ENCODE assay signal across 8 mouse cellular contexts in genomic region chr17:34116736-34117370, GRCm38 (mm10). TPM values are rescaled to one million over a fixed set of nuclear protein-coding genes. Genes with fewer than 3 reads are reported as not detected.
A peak's percentile ranks its signal among the peaks of the same experiment; 100 is the strongest.
DNase-seq lines count a peak whose midpoint lies in the region; ATAC-seq and TF ChIP-seq lines count a peak whose summit lies in the region.

No protein-coding gene starts in this region.

- peak overlapping the region; percentile 81 for H3K4me3 ChIP-seq in lung, embryonic 16.5 days (ENCODE audit: low read length)
- peak overlapping the region; percentile 99 for H3K4me3 ChIP-seq in cortical plate, adult 2 months (ENCODE audit: insufficient read depth, low read length)
- peak overlapping the region; percentile 88 for H3K4me3 ChIP-seq in hindbrain, embryonic 14.5 days (replicated peaks; ENCODE audit: low read length)
- peak overlapping the region; percentile 88 for H3K4me3 ChIP-seq in midbrain, embryonic 16.5 days (ENCODE audit: low read depth, low read length)

- no peaks in the 10 kb centered on the region for H3K9me3 ChIP-seq in lung, embryonic 16.5 days (ENCODE audit: control insufficient read depth, low read length)
- H3K9me3 ChIP-seq in hindbrain, embryonic 14.5 days (ENCODE audit: control insufficient read depth, low read length) = no peaks in the 10 kb centered on the region
- H3K9me3 ChIP-seq in midbrain, embryonic 16.5 days (replicated peaks; ENCODE audit: control insufficient read depth, low read length, poor library complexity, severe bottlenecking) = no peaks in the 10 kb centered on the region

- peaks cover 12% of the 10 kb centered on the region for H3K4me1 ChIP-seq in lung, embryonic 16.5 days (replicated peaks; ENCODE audit: control insufficient read depth, insufficient read depth, low read length)
- no peaks in the 10 kb centered on the region; the same call in 1 of the 2 replicates for H3K4me1 ChIP-seq in cortical plate, adult 2 months (ENCODE audit: control insufficient read depth, insufficient read depth, low read length)
- peaks cover 13% of the 10 kb centered on the region for H3K4me1 ChIP-seq in hindbrain, embryonic 14.5 days (replicated peaks; ENCODE audit: control insufficient read depth, insufficient read depth, low read length)
- peaks cover 18% of the 10 kb centered on the region for H3K4me1 ChIP-seq in midbrain, embryonic 16.5 days (ENCODE audit: control insufficient read depth, insufficient read depth, low read length)

- TF ChIP-seq POLR2A in cortical plate, adult 2 months (IDR thresholded peaks at IDR 0.05; ENCODE audit: extremely low read depth, insufficient read depth, low read length) = no peak

- H3K4me2 ChIP-seq in lung, embryonic 16.5 days (ENCODE audit: low read depth, low read length) = peak overlapping the region; percentile 95
- H3K4me2 ChIP-seq in hindbrain, embryonic 14.5 days (replicated peaks) = peak overlapping the region; percentile 94
- peak overlapping the region; percentile 84 for H3K4me2 ChIP-seq in midbrain, embryonic 16.5 days (ENCODE audit: low read length)

- peaks cover 62% of the 10 kb centered on the region for H3K36me3 ChIP-seq in lung, embryonic 16.5 days (ENCODE audit: control insufficient read depth, insufficient read depth, low read length)
- H3K36me3 ChIP-seq in hindbrain, embryonic 14.5 days (replicated peaks; ENCODE audit: control insufficient read depth, insufficient read depth) = peaks cover 70% of the 10 kb centered on the region
- peaks cover 44% of the 10 kb centered on the region for H3K36me3 ChIP-seq in midbrain, embryonic 16.5 days (ENCODE audit: control insufficient read depth, insufficient read depth, low read length)

- peak overlapping the region; percentile 90 for H3K9ac ChIP-seq in lung, embryonic 16.5 days (ENCODE audit: low read length)
- H3K9ac ChIP-seq in hindbrain, embryonic 14.5 days = peak overlapping the region; percentile 88
- peak overlapping the region; percentile 56 for H3K9ac ChIP-seq in midbrain, embryonic 16.5 days (ENCODE audit: low read depth, low read length)

- DNase-seq in lung, postnatal 10 days = no peak
- no peak for DNase-seq in hindbrain, embryonic 14.5 days (ENCODE audit: low spot score)
- no peak for DNase-seq in layer of hippocampus, adult 8-10 months (ENCODE audit: low spot score in 2 of 2)
- DNase-seq in ovary, postnatal 10 days (ENCODE audit: low spot score) = no peak
- no peak for DNase-seq in right cerebral cortex, adult 18-20 months

- no peak overlapping the region for H3K27ac ChIP-seq in lung, embryonic 16.5 days (ENCODE audit: low read length)
- no peak overlapping the region for H3K27ac ChIP-seq in cortical plate, adult 2 months (ENCODE audit: insufficient read depth, low read length)
- H3K27ac ChIP-seq in hindbrain, embryonic 14.5 days = no peak overlapping the region; the same call in 1 of the 2 replicates
- no peak overlapping the region for H3K27ac ChIP-seq in midbrain, embryonic 16.5 days (ENCODE audit: low read length)

- ATAC-seq in lung, embryonic 16.5 days (ENCODE audit: low read depth) = no peak
- ATAC-seq in hindbrain, embryonic 14.5 days (ENCODE audit: low FRiP score) = no peak
- ATAC-seq in midbrain, embryonic 16.5 days = no peak

- H3K27me3 ChIP-seq in lung, embryonic 16.5 days (ENCODE audit: control insufficient read depth, insufficient read depth, low read depth, low read length) = no peaks in the 10 kb centered on the region
- no peaks in the 10 kb centered on the region for H3K27me3 ChIP-seq in hindbrain, embryonic 14.5 days (ENCODE audit: control insufficient read depth, insufficient read depth, low read length)
- no peaks in the 10 kb centered on the region for H3K27me3 ChIP-seq in midbrain, embryonic 16.5 days (ENCODE audit: control insufficient read depth, insufficient read depth, low read depth, low read length)

- TF ChIP-seq CTCF in cortical plate, adult 2 months (IDR thresholded peaks at IDR 0.05; ENCODE audit: extremely low read depth, insufficient read depth, low read length) = no peak

- 24% methylated on average over 7 of the region's 7 CpGs for WGBS in lung, embryonic 16.5 days
- WGBS in hindbrain, embryonic 14.5 days = 40% methylated on average over 7 of the region's 7 CpGs
- 28% methylated on average over 7 of the region's 7 CpGs for WGBS in midbrain, embryonic 16.5 days

RNA-seq across cellular contexts. Expression of gene H2-DMa, which starts 2.5 kb away (rescaled TPM):
- 11.8 and 12.7 TPM in 2 replicates for polyA plus RNA-seq in lung, embryonic 16.5 days (2015; fragmentation: Nextera tagmentation; extraction: Ambion mirVana)
- 27.3 and 29.4 TPM in 2 replicates for polyA plus RNA-seq in cortical plate, adult 2 months (2012; rRNA removed)
- polyA plus RNA-seq in hindbrain, embryonic 14.5 days (2014; fragmentation: Nextera tagmentation; extraction: Ambion mirVana) = 19.2 and 20.2 TPM in 2 replicates
- polyA plus RNA-seq in midbrain, embryonic 16.5 days (2015; fragmentation: Nextera tagmentation; extraction: Ambion mirVana) = 22.5 and 22.7 TPM in 2 replicates
- 10 to 100 TPM; 31.5 to 37.7 (median 34.2) TPM for total RNA-seq in layer of hippocampus, adult 8-10 months (2022)

RNA-seq across cellular contexts. Expression of gene Brd2, which starts 5.6 kb away (rescaled TPM):
- 97.8 and 100 TPM in 2 replicates for polyA plus RNA-seq in lung, embryonic 16.5 days (2015; fragmentation: Nextera tagmentation; extraction: Ambion mirVana)
- 181 and 184 TPM in 2 replicates for polyA plus RNA-seq in cortical plate, adult 2 months (2012; rRNA removed)
- 133 and 136 TPM in 2 replicates for polyA plus RNA-seq in hindbrain, embryonic 14.5 days (2014; fragmentation: Nextera tagmentation; extraction: Ambion mirVana)
- 117 and 126 TPM in 2 replicates for polyA plus RNA-seq in midbrain, embryonic 16.5 days (2015; fragmentation: Nextera tagmentation; extraction: Ambion mirVana)
- 100 to 1,000 TPM; 190 to 204 (median 197) TPM for total RNA-seq in layer of hippocampus, adult 8-10 months (2022)

RNA-seq across cellular contexts. Expression of gene H2-Oa, which starts 24.7 kb away (rescaled TPM):
- polyA plus RNA-seq in lung, embryonic 16.5 days (2015; fragmentation: Nextera tagmentation; extraction: Ambion mirVana) = 0.23 and 1.0 TPM in 2 replicates
- 1.4 and 1.7 TPM in 2 replicates for polyA plus RNA-seq in cortical plate, adult 2 months (2012; rRNA removed)
- polyA plus RNA-seq in hindbrain, embryonic 14.5 days (2014; fragmentation: Nextera tagmentation; extraction: Ambion mirVana) = 0.29 TPM in 1 of 2 replicates, not detected in the other
- 0.16 TPM in 1 of 2 replicates, not detected in the other for polyA plus RNA-seq in midbrain, embryonic 16.5 days (2015; fragmentation: Nextera tagmentation; extraction: Ambion mirVana)
- 1 to 10 TPM in 2 of 4 experiments, not detected in 2; 2.6 to 3.6 TPM for total RNA-seq in layer of hippocampus, adult 8-10 months (2022)

RNA-seq across cellular contexts. Expression of gene H2-DMb2, which starts 26.3 kb away (rescaled TPM):
- polyA plus RNA-seq in lung, embryonic 16.5 days (2015; fragmentation: Nextera tagmentation; extraction: Ambion mirVana) = 1.6 and 2.1 TPM in 2 replicates
- polyA plus RNA-seq in cortical plate, adult 2 months (2012; rRNA removed) = 0.79 and 0.84 TPM in 2 replicates
- polyA plus RNA-seq in hindbrain, embryonic 14.5 days (2014; fragmentation: Nextera tagmentation; extraction: Ambion mirVana) = 0.16 TPM in 1 of 2 replicates, not detected in the other
- polyA plus RNA-seq in midbrain, embryonic 16.5 days (2015; fragmentation: Nextera tagmentation; extraction: Ambion mirVana) = 0.49 and 0.53 TPM in 2 replicates
- total RNA-seq in layer of hippocampus, adult 8-10 months (2022) = 1 to 10 TPM in 2 of 4 experiments, under 1 TPM in 2; 0.51 to 3.5 (median 2.1) TPM

RNA-seq across cellular contexts. Expression of gene H2-DMb1, which starts 36.0 kb away (rescaled TPM):
- 3.7 and 6.2 TPM in 2 replicates for polyA plus RNA-seq in lung, embryonic 16.5 days (2015; fragmentation: Nextera tagmentation; extraction: Ambion mirVana)
- 3.6 and 4.5 TPM in 2 replicates for polyA plus RNA-seq in cortical plate, adult 2 months (2012; rRNA removed)
- 0.72 and 0.76 TPM in 2 replicates for polyA plus RNA-seq in hindbrain, embryonic 14.5 days (2014; fragmentation: Nextera tagmentation; extraction: Ambion mirVana)
- polyA plus RNA-seq in midbrain, embryonic 16.5 days (2015; fragmentation: Nextera tagmentation; extraction: Ambion mirVana) = 0.69 and 0.88 TPM in 2 replicates
- 1 to 10 TPM; 3.4 to 9.7 (median 6.0) TPM for total RNA-seq in layer of hippocampus, adult 8-10 months (2022)
